Comparison of ENCODE assay signal across 8 mouse cellular contexts in the genomic region with DNA sequence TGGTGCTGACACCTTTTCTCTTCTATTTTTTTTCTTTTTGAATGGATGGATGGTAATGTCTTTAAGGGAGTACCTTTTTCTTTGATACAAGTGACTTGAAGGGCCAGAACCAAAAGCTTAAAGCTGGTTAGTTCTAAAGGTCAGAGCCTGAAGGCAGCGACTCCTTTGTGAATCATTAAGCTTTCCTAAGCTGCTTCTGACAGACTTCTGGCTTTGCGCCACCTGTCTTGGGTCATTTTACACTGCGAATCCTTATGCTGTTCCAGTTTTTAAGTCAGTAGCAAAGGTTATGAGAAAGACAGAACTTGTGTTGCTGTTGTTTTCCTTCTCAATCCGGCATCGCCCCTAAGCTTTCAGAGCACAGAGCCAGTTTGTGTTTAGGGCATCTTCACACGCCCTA.
A peak's percentile ranks its signal among the peaks of the same experiment; 100 is the strongest.
DNase-seq lines count a peak whose midpoint lies in the region; ATAC-seq and TF ChIP-seq lines count a peak whose summit lies in the region.

No protein-coding gene starts in this region.

- no peaks in the 10 kb centered on the region for H3K36me3 ChIP-seq in hindbrain, postnatal 0 days (ENCODE audit: insufficient read depth, low read length)
- H3K36me3 ChIP-seq in hindbrain, embryonic 16.5 days (ENCODE audit: control insufficient read depth, insufficient read depth, low read length): no peaks in the 10 kb centered on the region
- no peaks in the 10 kb centered on the region for H3K36me3 ChIP-seq in heart, embryonic 16.5 days (ENCODE audit: control insufficient read depth, insufficient read depth)
- no peaks in the 10 kb centered on the region for H3K36me3 ChIP-seq in lung, postnatal 0 days (ENCODE audit: insufficient read depth, low read length)

- peaks cover 5% of the 10 kb centered on the region; the same call in 1 of the 2 replicates for H3K4me1 ChIP-seq in hindbrain, postnatal 0 days (ENCODE audit: insufficient read depth, low read length)
- peaks cover 12% of the 10 kb centered on the region for H3K4me1 ChIP-seq in hindbrain, embryonic 16.5 days (ENCODE audit: control insufficient read depth, insufficient read depth, low read depth, low read length)
- no peaks in the 10 kb centered on the region for H3K4me1 ChIP-seq in heart, embryonic 16.5 days (ENCODE audit: control insufficient read depth, insufficient read depth, low read length)
- H3K4me1 ChIP-seq in lung, postnatal 0 days (ENCODE audit: insufficient read depth, low read depth, low read length): peaks cover 6% of the 10 kb centered on the region; the same call in 1 of the 2 replicates

- TF ChIP-seq CTCF in hindbrain, postnatal 0 days (IDR thresholded peaks at IDR 0.05; ENCODE audit: low read depth): no peak
- 0 out of 2 replicates have a peak, but pooled peaks have one; percentile 4 for TF ChIP-seq CTCF in lung, postnatal 0 days (IDR thresholded peaks at IDR 0.05)

- H3K4me2 ChIP-seq in hindbrain, postnatal 0 days (ENCODE audit: low read depth, low read length): no peak overlapping the region
- no peak overlapping the region for H3K4me2 ChIP-seq in hindbrain, embryonic 16.5 days (ENCODE audit: low read length)
- H3K4me2 ChIP-seq in heart, embryonic 16.5 days (ENCODE audit: low read depth, low read length): no peak overlapping the region
- no peak overlapping the region for H3K4me2 ChIP-seq in lung, postnatal 0 days (replicated peaks; ENCODE audit: low read depth, low read length)

- H3K4me3 ChIP-seq in hindbrain, postnatal 0 days (ENCODE audit: low read length): no peak overlapping the region
- H3K4me3 ChIP-seq in hindbrain, embryonic 16.5 days (ENCODE audit: low read length): no peak overlapping the region
- no peak overlapping the region for H3K4me3 ChIP-seq in heart, embryonic 16.5 days (ENCODE audit: low read length)
- no peak overlapping the region for H3K4me3 ChIP-seq in lung, postnatal 0 days (ENCODE audit: low read depth, low read length)

- TF ChIP-seq EP300 in lung, postnatal 0 days (IDR thresholded peaks at IDR 0.05): no peak

- WGBS in hindbrain, postnatal 0 days: 46% methylated on average over 6 of the region's 6 CpGs
- 56% methylated on average over 6 of the region's 6 CpGs for WGBS in hindbrain, embryonic 16.5 days
- 65% methylated on average over 6 of the region's 6 CpGs for WGBS in heart, embryonic 16.5 days
- 38% methylated on average over 6 of the region's 6 CpGs for WGBS in lung, postnatal 0 days

- H3K9me3 ChIP-seq in hindbrain, postnatal 0 days (ENCODE audit: low read length): no peaks in the 10 kb centered on the region
- H3K9me3 ChIP-seq in hindbrain, embryonic 16.5 days (ENCODE audit: control insufficient read depth, low read length): no peaks in the 10 kb centered on the region
- no peaks in the 10 kb centered on the region for H3K9me3 ChIP-seq in heart, embryonic 16.5 days (replicated peaks; ENCODE audit: control insufficient read depth, low read length)
- H3K9me3 ChIP-seq in lung, postnatal 0 days (ENCODE audit: low read length): no peaks in the 10 kb centered on the region

- no peak overlapping the region for H3K9ac ChIP-seq in hindbrain, postnatal 0 days (replicated peaks; ENCODE audit: low read length)
- no peak overlapping the region for H3K9ac ChIP-seq in hindbrain, embryonic 16.5 days (ENCODE audit: low read depth, low read length)
- H3K9ac ChIP-seq in heart, embryonic 16.5 days (ENCODE audit: low read length): no peak overlapping the region
- H3K9ac ChIP-seq in lung, postnatal 0 days (replicated peaks; ENCODE audit: low read depth): no peak overlapping the region

- no peak for ATAC-seq in hindbrain, postnatal 0 days
- ATAC-seq in hindbrain, embryonic 16.5 days: no peak
- no peak for ATAC-seq in heart, embryonic 16.5 days (replicated peaks; ENCODE audit: extremely low read depth, insufficient read depth, low FRiP score)
- no peak for ATAC-seq in lung, postnatal 0 days

- peak overlapping the region; percentile 46 for H3K27ac ChIP-seq in hindbrain, postnatal 0 days
- H3K27ac ChIP-seq in hindbrain, embryonic 16.5 days (ENCODE audit: low read depth, low read length): no peak overlapping the region; the same call in 1 of the 2 replicates
- peak overlapping the region; percentile 62 for H3K27ac ChIP-seq in heart, embryonic 16.5 days (ENCODE audit: low read length)
- H3K27ac ChIP-seq in lung, postnatal 0 days (ENCODE audit: low read length): peak overlapping the region; percentile 1; the same call in 1 of the 2 replicates

- no peaks in the 10 kb centered on the region for H3K27me3 ChIP-seq in hindbrain, postnatal 0 days (ENCODE audit: insufficient read depth, low read length)
- no peaks in the 10 kb centered on the region for H3K27me3 ChIP-seq in hindbrain, embryonic 16.5 days (replicated peaks; ENCODE audit: control insufficient read depth, insufficient read depth, low read length)
- H3K27me3 ChIP-seq in heart, embryonic 16.5 days (ENCODE audit: control insufficient read depth, insufficient read depth, low read length): no peaks in the 10 kb centered on the region
- no peaks in the 10 kb centered on the region for H3K27me3 ChIP-seq in lung, postnatal 0 days (replicated peaks; ENCODE audit: insufficient read depth, low read length)

- peak; percentile 54 for DNase-seq in hindbrain, postnatal 0 days (ENCODE audit: low spot score)
- DNase-seq in adrenal gland, adult (ENCODE audit: inconsistent age in 2 of 2, low spot score in 1 of 2): peak; percentile 79 to 89
- peak; percentile 60 for DNase-seq in lung, postnatal 0 days (ENCODE audit: low spot score)
- DNase-seq in thymus, postnatal 4 days: peak; percentile 50
- DNase-seq in B cell, adult 2 months: no peak
- DNase-seq in layer of hippocampus, adult 11-12 months (ENCODE audit: low spot score): no peak

Comparison
In these comparisons a context has a peak if more than half of its experiments do, and no peak if none do; other contexts are left out.
1. DNase-seq: peak in hindbrain, postnatal 0 days (single experiment), adrenal gland, adult (2 of 2), lung, postnatal 0 days (single experiment) and thymus, postnatal 4 days (single experiment); none in B cell, adult 2 months (0 of 2) and layer of hippocampus, adult 11-12 months (single experiment).